Mouse (Mus musculus) gastrocnemius, adult 2 months (tissue): ENCODE data around the gene Pxt1. TPM values are rescaled to one million over a fixed set of nuclear protein-coding genes. Genes with fewer than 3 reads are reported as not detected.

Experiments
- DNase-seq: peaks from one replicate; pipeline ENCODE4 v3.0.0; 2022
- H3K27ac ChIP-seq: fragments of 200-600 bp; 2 replicates; pipeline ENCODE4 v1.8.1; 2022; ENCODE audit warnings: mild to moderate bottlenecking
- H3K4me3 ChIP-seq: fragments of 200-600 bp; 2 replicates; pipeline ENCODE4 v1.8.1; 2022; ENCODE audit warnings: mild to moderate bottlenecking, moderate library complexity
- CTCF ChIP-seq: fragments of 200-600 bp; IDR thresholded peaks from 2 replicates; pipeline ENCODE4 v1.8.1; 2022; ENCODE audit warnings: antibody characterized with exemption, mild to moderate bottlenecking, moderate library complexity
- intact Hi-C: fragments of 180-260 bp; cut with DNase I; formaldehyde crosslinking; loops from one replicate; pipeline ENCODE4 v1.15.1; 2025
- total RNA-seq, 2 experiments: library from RNA; stranded (reverse); gene quantifications; 2 replicates each; pipeline ENCODE4 v1.2.3; 2021

Pxt1 gene
- total RNA-seq, 2 experiments from 2014 or later = not detected

DNA sequence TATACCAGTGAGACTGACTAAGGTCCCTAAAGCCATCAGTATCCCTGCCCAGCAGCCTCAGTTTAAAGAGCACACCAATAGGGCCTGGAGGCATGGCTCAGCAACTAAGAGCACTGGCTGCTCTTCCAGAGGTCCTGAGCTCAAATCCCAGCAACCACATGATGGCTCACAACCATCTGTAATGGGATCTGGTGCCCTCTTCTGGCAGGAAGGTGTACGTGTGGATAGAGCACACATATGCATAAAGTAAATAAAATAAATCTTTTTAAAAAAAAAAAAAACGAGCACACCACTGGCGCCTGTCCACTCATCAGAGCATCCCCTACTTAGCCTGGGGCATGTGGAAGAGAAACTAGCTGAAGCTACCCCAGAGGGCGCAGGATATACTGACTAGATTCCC lies 42.1 kb downstream of the Pxt1 start:
- intact Hi-C loops = no loop called here
- peak; percentile 28 for TF ChIP-seq CTCF
- Histone ChIP-seq H3K27ac (no peak overlapping the region), H3K4me3 (no peak overlapping the region)
- DNase-seq = no peak

GRCm38 (mm10) chr17:28899427-28899826 lies 44.2 kb downstream of the Pxt1 start:
- no peak for DNase-seq
- H3K27ac ChIP-seq = no peak overlapping the region
- H3K4me3 ChIP-seq = no peak overlapping the region
- TF ChIP-seq CTCF = no peak
- intact Hi-C loops = no loop called here

- DNase-seq = no peak
- Histone ChIP-seq H3K4me3 (no peak overlapping the region), H3K27ac (no peak overlapping the region)
- no peak for TF ChIP-seq CTCF
- intact Hi-C loops = no loop called here
Observed at GRCm38 (mm10) chr17:28898249-28898648, 45.4 kb downstream of the Pxt1 start.

GRCm38 (mm10) chr17:28897817-28898216 lies 45.8 kb downstream of the Pxt1 start:
- no peak for DNase-seq
- no peak for TF ChIP-seq CTCF
- intact Hi-C loops = no loop called here
- no peak overlapping the region for H3K4me3 ChIP-seq
- H3K27ac ChIP-seq = no peak overlapping the region

GRCm38 (mm10) chr17:28896095-28896780 lies 47.4 kb downstream of the Pxt1 start:
- no peak overlapping the region for H3K4me3 ChIP-seq
- no peak overlapping the region for H3K27ac ChIP-seq
- no peak for DNase-seq
- peak; percentile 41 for TF ChIP-seq CTCF
- intact Hi-C loops = no loop called here

DNA sequence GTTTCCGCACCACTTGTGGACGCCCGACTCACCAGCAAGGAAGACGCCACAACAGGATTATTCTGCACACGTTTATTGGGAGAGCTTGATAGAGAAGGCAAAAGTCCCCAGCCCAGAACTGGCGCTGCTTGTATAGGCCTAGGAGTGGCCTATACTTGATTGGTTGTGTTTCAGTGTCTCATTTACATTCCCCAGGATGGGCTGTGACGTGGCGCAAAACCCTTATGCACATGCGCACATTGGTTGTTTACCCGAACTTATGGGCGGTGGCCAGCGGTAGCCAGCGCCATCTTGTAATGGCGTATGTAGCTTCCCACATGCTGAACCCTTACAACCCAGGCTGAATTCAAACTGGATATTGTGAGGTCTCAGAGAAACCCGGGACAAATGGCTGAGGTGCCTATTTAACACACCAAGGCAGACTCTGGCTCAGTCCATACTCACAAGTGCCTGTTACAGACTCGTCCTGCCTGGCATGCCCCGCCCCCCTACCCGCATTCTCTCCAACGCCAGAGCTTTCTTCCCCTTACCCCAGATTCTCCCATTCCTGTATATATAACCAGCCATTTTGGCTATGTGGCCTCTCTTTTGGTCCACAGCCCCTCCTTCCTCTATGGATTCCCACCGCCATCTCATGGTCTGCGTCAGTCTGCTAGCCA lies 48.3 kb downstream of the Pxt1 start:
- Histone ChIP-seq H3K27ac (peak overlapping the region; percentile 63), H3K4me3 (no peak overlapping the region)
- DNase-seq = no peak
- no peak for TF ChIP-seq CTCF
- intact Hi-C loops = no loop called here

DNA sequence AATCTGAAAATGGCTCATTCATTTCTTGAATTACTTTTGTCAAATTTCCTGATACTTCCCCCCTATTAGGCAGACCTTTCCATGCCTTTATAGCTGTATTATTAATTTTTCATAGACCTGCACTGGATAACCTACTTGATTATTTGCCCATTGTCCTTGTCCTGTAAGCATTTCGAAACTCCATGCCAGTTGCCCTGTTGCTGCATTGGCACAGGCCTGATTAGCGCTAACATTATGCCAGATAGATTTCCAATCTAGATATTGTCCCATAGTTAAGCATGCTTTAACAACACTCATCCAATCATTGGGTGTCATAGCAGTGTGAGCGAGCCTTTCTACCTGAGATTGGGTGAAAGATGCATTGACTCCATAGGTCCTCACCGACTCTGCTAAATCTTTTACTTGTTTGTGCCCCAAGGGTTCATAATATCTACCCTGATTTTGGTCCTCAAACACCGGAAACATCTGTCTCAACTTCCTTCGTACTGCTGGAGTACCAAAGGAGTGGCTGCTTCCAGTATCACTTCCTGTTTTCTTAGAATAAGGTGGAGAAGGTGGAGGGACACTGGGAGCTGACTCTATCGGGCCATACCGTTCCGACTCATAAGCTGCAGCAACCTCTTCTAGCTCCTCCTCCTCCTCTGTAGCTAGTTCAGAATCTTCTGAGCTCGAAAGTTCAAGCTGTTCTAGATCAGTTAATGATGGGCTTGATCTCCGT lies 49.4 kb downstream of the Pxt1 start:
- intact Hi-C loops = no loop called here
- no peak for DNase-seq
- TF ChIP-seq CTCF = no peak
- Histone ChIP-seq H3K27ac (peak overlapping the region; percentile 63), H3K4me3 (no peak overlapping the region)

- TF ChIP-seq CTCF = no peak
- intact Hi-C loops = no loop called here
- no peak for DNase-seq
- Histone ChIP-seq H3K27ac (no peak overlapping the region), H3K4me3 (no peak overlapping the region)
Observed at GRCm38 (mm10) chr17:28886266-28886665, 57.4 kb downstream of the Pxt1 start.

- DNase-seq = no peak
- no peak for TF ChIP-seq CTCF
- no peak overlapping the region for H3K27ac ChIP-seq
- intact Hi-C loops = no loop called here
- H3K4me3 ChIP-seq = no peak overlapping the region
Observed at GRCm38 (mm10) chr17:28885231-28885630, 58.4 kb downstream of the Pxt1 start.

Other genes starting within 250 kb of the Pxt1 start
- under 1 TPM; 0.39 to 0.71 TPM for gene AC170998.1, start 217.8 kb downstream of the Pxt1 start, total RNA-seq
- under 1 TPM in 1 of 2 experiments, not detected in 1; 0.13 TPM for gene Mapk13, start 174.5 kb downstream of the Pxt1 start, total RNA-seq
- gene Brpf3, start 142.8 kb downstream of the Pxt1 start, total RNA-seq = 10 to 100 TPM; 15.5 to 16.2 TPM
- gene Pnpla1, start 85.4 kb downstream of the Pxt1 start, total RNA-seq = not detected
- under 1 TPM in 1 of 2 experiments, not detected in 1; 0.10 TPM for gene 4930539E08Rik, start 28.5 kb downstream of the Pxt1 start, total RNA-seq
- gene Kctd20, start 8.1 kb upstream of the Pxt1 start, total RNA-seq = 10 to 100 TPM; 33.4 to 39.8 TPM
- gene Stk38, start 64.2 kb upstream of the Pxt1 start, total RNA-seq = 10 to 100 TPM; 26.9 to 29.2 TPM
- 10 to 100 TPM; 38.8 to 55.6 TPM for gene Srsf3, start 88.8 kb upstream of the Pxt1 start, total RNA-seq
- gene Cdkn1a, start 147.1 kb upstream of the Pxt1 start, total RNA-seq = 100 to 1,000 TPM in 1 of 2 experiments, 10 to 100 TPM in 1; 32.6 to 103 TPM
- gene Rab44, start 170.3 kb upstream of the Pxt1 start, total RNA-seq = under 1 TPM in 1 of 2 experiments, not detected in 1; 0.59 TPM